Mouse (Mus musculus) olfactory bulb, adult 2 months (tissue): ENCODE measurements around the gene Chit1.

Experiments used
- CTCF ChIP-seq: fragments of 200-500 bp; IDR thresholded peaks from 2 replicates; pipeline ENCODE4 v1.5.1; 2012; ENCODE audit warnings: low read depth, mild to moderate bottlenecking, low read length, moderate library complexity; ENCODE audit not compliant: insufficient read depth
- POLR2A ChIP-seq: fragments of 200-500 bp; IDR thresholded peaks from 2 replicates; pipeline ENCODE4 v1.6.1; 2012; ENCODE audit warnings: mild to moderate bottlenecking, low read depth, low read length, moderate library complexity; ENCODE audit not compliant: insufficient read depth

- TF ChIP-seq CTCF (no peak), POLR2A (no peak)
Observed at GRCm38 (mm10) chr1:134195571-134195970, 84.5 kb downstream of the Chit1 start.
